Mouse (Mus musculus) B cell, adult 2 months (primary cell): ENCODE measurements around the gene Adamts9.

Experiments
- DNase-seq, 2 experiments: peaks; one replicate each; pipeline ENCODE4 v3.0.0; 2022

Adamts9 gene

DNA sequence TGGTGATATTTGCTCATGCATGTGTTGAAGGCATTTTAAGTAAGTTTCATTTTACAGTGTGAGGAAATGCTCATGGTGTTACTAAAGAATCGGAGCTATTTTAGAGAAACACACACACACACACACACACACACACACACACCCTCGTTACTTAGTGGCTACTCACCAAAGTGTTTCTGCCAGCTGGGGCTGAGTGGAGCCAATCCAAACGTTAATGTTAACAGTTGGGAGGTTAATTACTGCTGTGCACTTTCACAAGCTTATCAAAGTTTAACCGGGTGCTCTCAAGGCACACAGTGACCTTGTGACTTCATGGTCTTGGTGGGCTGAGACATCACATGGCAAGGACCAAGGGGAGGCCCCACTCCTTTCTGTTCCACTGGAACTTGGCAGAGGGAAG, 21.4 kb downstream of the Adamts9 start:
- DNase-seq = no peak

DNA sequence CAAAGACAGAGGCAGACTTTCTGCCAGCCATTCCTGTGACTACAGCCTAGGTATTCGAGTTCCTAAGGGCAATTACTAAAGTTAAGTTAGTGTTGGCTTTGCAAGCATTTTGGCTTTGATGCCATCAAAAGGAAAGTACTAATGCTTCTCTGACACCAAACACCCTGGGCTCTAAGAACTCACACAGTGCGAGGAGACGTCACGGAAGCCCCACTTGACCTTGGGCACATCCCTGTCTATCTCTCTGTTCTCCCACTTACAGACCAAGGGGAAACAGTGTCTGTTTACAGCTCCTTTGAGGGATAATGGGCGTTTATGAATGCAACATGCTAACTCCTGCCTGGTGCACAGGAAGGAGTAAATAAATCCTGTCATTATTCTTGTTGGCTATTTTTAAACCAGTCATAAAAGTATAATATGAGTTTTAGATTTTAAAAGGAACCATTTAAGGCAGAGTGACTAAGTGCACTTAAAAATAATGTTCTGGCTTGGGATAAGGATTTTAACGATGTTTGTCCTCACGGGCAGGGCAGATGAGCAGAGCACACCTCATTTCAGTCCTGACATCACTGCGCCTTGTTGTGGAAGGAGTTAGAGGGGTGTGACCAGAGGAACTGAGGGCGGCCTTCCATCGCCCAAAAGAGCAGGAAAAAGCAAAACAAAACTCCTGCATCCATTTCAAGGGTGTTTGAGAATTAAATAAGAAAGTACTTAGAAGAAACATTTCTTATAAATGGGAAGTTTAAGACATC, 22.2 kb downstream of the Adamts9 start:
- no peak for DNase-seq

DNA sequence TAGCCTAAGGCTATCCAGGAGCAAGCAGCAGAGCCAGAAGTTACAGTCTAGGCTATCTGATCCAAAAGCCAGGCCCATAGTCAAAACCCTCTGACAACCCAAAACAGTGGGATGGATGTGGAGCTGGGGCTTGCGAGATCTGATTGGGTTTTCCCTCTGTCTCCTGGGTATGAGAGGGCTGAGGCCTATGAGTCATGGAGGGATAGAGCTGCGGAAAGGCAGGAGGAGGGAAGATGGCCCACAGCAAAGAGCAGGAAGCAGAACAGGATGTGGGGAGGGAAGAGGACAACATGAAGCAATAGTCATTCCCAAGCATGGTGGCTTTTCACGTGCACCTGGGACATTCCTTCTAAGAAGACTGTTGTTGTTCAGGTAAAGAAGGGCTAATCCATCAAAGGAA, 32.7 kb downstream of the Adamts9 start:
- DNase-seq = no peak

DNA sequence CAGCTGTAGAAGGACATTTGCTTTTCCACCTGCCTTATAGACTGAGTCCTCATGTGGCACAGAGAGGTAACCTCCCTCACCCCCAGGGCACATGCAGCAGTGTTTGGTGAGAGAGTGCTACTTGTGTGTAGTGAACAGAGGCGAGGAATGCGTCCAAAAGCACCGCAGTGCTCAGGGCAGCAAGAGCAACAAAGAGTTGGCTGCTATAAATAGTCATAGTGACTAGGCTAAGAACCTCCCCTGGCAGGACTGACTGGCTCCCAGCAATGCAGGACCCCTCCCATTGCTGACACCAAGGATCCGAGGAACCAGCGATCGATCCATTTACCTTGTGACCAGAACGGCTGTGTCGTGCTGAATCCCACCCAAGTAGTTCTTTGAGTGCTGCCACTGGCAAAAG, 33.9 kb downstream of the Adamts9 start:
- DNase-seq = no peak

DNA sequence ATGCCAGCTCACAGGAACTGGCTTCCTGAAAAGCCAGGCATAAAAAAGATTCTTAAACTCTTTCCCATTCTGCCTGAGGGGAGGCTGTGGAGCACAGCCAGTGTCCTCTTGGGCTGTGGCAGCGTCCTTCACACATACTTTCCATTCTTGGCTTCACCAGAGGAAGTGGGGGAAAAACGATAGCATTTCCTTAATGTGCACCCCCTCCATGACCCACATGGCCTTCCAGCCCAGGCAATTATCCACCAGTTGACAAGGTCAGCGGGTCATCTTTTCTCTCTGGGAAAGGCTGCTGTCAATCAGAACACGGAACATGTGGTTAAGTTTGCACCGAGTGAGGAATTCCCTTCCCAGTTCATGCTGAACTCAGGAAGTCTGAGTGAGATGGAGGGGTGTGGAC, 37.4 kb downstream of the Adamts9 start:
- no peak for DNase-seq

DNA sequence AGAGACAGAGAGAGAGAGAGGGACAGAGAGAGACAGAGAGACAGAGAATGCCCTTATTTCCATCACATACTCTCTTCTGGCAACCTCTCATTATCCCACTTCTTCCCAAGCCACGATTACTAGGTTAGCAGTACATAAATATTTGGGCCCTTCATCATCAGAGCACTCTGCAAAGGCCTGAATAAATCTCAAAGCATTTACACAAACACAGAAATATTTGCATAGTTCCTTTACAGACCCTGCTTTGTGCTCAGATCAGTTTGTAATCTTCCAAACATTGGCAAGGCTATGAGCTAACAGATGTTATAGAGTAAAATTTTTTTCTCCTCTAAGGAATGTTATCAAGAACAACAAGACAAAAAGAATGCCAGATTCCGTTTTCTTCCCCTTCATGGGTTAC, 38.8 kb downstream of the Adamts9 start:
- no peak for DNase-seq

DNA sequence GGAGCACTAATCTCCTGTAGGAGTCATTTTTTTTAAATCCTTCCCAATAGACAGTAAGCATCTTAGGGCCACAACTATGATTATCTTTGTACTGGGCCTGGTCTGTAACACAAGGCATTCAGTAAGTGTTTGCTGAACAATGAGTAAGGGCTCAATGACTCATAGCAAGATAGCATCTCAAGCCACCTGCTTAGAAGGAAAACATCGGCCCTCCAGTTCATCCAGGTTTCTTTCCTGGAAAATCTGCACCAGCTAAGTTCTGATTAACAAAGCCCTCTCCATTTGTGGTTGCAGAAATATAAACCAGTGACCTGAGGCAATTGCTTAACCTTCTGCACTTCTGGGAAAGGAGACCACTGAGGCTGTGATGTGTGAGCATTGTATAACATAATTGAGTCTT, 39.3 kb downstream of the Adamts9 start:
- DNase-seq = no peak

DNA sequence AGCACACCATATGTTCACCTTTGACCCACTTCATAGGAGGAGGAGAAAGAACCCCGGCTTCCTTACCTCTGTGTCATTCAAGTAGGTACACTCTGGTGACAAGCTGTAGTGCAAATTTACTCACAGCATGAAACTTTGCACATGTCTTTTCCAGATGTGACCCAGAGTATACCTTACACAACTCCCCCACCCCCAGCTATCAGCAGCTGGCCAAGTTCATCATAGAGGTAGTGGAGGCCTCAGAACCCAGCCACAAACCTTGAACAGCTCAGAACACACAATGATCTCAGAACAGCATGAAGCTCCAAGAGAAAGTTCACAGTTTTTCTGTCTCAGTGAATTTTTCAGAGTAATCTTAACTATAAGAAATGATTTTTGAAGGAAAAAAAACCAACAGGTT, 51.8 kb downstream of the Adamts9 start:
- no peak for DNase-seq

DNA sequence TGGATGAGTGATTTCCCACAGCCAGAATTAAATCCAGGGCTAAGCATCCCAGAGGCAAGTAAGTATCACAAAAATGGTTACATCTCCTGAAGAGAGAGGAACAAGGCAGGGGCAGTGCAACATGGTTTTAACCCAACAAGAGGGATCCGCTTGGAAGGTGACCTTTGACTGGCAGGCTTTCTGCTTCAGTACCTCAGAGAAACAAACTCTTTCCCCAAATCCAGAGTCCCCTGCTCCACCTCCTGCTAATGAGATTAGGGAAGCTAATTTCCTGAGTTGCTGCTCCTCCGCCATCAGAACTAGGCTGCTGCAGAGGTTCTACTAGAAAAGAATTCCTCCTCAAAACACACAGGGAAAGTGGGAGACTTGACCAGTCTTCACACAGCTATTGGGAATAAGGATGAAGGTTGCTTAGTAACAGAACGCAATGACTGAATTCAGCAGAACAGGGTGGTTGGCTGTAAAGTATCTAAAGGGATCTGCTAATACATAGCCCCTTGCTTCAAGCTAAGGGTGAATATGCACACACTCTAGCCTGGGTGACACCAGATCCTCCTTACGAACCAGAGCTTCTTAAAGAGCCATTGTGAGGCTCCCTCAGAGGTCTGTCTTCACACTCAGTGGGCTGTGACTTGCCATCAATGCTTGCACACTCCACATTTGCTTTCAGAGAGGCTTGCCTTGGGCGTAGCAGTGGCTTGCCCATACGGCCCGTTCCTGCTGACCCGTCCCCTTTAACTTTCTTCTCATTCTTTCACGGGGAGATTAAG, 60.0 kb downstream of the Adamts9 start:
- DNase-seq = no peak

DNA sequence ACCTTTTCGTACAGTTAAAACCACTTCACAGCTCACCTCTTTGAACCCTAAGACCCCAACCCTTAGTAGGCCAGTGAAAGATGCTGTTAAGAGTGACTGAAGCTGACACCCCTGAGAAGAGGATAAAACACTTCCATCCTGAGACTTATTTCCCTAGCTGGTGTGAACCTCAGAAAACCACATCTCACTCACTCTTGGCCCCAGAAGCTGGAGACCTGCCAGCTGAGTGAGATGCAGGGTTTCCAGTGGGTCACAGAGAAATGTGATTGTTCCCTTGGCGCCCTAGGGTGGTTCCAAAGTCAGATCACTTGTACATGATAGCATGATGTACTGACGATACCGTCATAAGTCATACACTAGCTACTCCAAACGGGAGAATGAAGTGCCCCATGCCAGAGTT, 60.8 kb downstream of the Adamts9 start:
- DNase-seq = no peak

DNA sequence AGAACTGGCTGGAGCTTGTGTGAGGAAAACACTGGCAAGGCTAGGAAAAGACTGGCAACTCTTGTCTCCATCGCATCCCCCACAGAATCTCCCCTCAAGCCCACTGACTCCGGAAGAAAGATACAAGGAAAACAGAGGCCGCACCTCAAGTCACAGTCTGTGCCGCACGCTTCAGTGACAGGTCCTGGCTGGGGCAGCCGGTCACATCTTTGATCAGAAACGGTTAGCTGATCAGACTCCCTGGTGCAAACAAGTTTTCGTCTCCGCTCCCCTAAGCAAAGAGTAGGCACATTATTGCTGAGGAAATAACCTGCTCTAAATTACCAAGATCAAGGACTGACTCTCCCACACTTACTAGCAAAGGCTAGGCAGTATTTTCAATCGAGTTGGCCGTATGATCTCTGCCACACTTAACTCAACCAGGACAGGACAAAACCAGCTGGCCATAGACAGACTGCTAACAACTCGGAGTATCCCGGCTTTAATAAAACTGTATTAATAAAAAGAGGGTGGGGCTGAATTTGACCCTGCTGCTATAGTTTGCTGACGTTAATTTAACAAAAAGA, 63.5 kb downstream of the Adamts9 start:
- no peak for DNase-seq

DNA sequence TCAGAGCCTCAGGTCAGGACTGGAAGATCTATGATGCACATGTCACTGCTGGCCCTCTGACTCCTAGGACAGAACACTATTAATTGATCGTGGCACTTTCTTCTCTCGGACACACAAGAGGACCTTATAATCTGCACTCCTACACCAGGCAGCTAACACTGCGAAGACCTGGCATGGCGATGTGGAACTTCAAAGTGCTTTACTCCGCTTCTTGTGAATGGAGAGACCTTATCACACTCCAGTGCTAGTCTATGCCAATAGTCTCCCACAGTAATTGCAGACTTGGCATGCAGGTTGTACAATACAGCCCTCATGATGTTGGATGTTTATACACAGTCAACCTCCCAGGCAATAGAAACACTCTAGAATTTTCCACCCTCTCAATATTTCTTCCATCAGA, 64.5 kb downstream of the Adamts9 start:
- DNase-seq = no peak

DNA sequence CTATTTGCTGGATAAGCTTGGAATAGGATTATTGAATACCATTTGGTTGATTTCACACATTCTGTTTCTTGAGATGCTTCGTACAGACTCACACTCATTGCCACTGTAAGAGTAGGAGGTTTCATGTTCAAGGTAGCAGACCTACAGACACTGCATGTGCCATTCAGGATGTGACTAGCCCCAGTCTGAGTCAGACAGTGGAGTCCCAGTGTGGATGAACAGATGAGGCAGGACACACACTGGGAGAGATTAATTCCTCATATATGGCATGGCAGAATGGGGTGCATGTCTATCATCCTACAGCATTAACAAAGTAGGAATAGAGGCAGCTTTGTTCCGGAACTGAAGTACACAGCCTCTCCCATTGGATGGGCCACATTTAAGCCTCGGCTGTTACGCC, 66.1 kb downstream of the Adamts9 start:
- no peak for DNase-seq

DNA sequence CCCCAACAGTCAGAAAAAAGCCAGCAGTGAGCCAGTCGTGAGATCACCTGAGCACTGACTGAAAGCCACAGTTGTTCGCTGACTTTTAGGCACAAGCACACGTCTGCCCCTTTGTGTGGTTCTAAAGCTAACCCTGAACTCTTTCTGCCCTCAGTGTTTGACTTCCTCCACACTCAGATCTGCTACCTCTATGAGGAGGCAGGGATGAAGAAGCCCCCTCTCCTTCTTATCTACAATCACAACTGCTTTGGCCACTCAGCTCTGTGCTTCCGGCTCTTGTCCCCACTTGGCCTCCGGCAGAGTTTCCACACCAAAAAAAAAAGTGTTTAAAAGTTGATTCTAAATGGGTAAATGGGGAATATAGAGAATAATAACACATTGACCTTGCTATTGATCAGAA, 67.2 kb downstream of the Adamts9 start:
- no peak for DNase-seq

DNA sequence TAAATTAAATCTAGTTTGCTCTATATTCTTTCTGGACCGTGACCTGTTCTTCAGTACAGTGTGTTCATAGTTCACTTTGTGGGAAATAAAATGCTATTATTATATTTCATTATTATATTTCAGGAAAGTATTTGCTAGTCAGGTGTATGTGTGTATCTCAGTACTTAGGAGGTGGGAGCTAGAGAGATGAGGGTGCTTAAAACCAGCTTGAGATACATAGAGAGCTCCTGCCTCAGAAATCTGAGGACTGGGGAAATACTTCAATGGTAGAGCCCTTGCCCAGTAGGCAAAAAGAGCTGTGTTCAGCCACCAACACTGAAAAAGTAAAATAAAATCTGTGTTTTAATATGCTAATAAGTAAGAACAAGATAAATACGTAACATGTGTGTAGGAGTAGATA, 68.0 kb downstream of the Adamts9 start:
- no peak for DNase-seq

DNA sequence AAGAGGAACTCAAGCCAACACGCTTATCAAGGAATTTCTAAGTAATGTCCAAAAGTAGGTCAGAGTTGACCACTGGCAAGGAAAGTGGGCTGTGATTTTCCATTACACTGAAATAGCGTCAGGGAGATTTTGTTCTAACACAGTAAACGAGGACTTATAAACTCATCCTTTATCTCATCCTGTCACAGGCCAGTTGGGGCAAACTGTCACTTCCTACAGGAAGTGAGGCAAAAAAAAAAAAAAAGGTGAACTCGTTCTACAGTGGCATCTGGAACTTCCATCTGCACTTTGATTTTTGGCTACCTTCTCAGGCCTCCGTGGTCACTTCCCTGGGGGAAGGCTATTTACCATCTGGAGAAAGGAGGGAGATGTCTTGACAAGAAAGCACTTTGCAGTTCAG, 68.4 kb downstream of the Adamts9 start:
- no peak for DNase-seq

DNA sequence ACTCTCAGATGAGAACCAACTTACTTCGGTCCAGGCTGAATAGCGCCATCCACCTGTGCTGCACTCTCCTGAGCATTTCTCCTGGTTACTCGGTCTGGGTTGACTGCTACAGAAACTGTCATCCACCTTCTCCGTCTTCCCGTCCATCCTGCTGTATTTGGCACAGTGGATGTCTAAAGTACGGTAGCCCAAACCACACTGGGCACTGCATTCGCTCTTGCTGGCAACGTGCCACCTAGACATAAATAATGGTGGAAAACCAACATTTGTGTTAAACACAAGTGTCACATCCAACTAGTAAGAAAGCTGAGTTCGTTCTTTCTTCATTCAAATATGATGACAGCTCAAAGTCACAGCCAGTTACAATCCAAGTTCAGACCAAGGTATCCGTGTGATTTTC, 70.5 kb downstream of the Adamts9 start:
- no peak for DNase-seq

DNA sequence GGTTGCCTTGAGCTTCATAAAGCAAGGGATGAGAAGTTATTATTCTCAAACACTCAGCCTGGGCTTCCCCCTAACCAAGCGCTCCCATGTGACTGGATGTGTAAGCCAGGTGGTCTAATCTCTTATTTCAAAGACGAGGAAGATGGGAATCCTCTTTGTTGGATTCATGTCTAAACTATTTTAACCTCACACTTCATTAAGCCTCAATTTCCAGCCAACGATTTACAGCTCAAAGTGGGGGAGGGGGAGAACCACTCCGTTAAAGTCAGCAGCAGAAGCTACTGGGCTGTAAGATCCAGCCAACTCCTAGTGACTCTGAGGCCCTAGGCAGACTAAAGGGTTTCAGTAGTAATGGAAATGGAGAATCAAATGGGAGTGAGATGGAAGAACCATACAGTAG, 71.5 kb downstream of the Adamts9 start:
- DNase-seq = no peak

DNA sequence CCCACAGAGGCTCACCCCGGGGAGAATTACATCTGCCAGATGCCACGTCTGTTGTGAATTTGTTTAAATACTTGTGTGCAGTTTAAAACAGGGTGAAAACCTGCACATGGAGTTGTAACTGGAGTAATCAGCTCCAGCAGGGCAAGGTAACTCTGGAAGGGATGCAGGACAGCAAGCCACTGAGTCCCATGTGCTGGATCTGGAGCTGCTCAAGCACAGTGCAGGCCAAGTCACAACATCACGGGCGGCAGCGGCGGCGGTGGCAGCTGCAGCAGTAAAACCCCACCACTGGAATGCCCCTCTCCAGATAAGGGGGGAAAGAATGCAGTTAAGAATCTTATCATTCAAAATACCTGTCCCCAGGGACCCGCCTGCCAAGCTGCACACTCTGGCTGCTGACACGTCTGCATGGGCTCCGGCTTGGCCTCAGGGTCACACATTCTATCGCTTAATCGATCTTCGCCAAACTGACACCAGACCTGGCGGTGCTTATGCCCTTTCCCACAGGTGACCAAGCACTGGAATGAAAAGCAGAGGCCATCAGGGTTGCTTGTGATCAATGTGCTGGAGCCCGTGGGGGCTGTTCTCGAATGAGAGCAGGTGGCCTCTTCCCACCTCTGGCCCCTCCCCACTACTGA, 73.6 kb downstream of the Adamts9 start:
- DNase-seq = no peak

DNA sequence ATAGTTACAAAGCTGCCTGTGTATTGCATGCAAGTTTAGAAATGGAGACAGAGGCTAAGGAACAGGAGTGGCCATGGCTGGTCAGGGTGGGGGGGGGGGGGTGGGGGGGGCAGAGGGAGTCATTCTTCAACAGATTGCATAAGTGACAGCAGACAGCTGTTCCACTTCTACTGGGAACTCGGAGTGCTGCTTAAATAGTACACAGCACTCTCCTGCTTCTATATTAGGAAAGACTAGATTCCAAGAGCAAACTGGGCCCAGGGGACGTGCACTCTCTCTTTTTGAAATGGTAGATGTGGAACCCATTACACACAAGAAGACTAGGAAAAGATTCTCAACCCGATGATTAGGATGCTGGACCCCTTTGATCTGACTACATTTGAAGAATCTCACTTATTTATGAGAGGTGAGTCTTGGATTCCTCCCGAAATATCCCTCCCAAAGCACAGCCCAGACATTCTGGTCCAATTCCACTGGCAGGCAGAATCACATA, 74.2 kb downstream of the Adamts9 start, which contains the start of gene Gm15737:
Gm15737 (plus strand) TSS at position 269 of the 493 bp plus-strand sequence.
- no peak for DNase-seq

DNA sequence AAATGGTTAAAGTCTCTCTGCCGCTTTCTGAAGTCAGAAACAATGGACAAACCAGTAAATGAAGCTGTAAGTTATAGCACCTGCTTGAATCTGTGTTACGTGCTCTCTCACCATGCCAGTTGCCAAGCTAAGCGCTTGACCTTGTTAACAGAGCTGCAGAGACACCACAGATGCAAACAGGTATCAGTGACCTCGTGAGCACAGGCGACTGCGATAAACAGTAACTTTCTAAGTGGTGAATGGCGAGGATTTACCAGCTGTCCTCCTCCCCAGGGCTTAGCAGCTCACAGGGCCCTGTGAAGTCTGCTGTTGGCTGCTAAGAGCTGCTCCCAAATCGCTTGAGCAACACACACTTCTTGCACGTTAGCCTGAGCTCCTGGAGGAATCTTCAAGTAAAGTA, 80.7 kb downstream of the Adamts9 start:
- no peak for DNase-seq

DNA sequence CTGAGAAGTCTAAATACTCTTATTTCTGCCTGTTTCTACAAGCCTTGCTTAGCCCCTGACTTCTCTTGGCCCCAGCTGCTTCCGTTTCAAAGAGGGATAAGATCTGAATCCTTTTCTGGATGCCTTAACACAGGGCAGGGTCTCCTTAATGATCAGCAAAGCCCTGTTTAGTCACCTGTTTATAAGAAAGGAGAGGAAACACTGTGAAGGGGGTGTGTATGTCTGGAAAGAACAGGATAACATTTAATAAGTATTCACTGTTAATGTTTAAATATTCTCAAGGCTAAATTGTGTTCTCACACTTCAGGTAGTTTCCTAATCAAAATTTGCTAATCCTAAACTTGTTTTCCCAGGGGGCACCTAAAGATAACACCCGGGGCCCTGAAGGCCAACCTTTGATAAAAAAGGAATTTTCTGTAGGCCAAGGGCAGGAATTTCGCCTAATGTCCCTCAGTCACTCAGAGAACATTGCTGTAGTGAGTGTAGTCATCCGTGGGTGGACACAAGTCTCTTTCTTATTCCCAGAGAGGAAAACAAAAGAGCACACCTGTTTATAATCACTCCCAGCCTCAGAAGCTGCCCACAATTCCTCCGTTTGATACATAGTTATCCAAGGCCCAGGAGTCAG, 82.9 kb downstream of the Adamts9 start:
- DNase-seq = no peak
